Mouse (Mus musculus) heart, postnatal 0 days (tissue): ENCODE data around the gene Hoxa3.

Experiments
- CTCF ChIP-seq: IDR thresholded peaks from 2 replicates; pipeline ENCODE4 v1.5.1; 2016; ENCODE audit warnings: antibody characterized with exemption, control low read depth, low read depth
- EP300 ChIP-seq: IDR thresholded peaks from 2 replicates; pipeline ENCODE4 v1.6.1; 2016; ENCODE audit warnings: antibody characterized with exemption, low read depth

DNA sequence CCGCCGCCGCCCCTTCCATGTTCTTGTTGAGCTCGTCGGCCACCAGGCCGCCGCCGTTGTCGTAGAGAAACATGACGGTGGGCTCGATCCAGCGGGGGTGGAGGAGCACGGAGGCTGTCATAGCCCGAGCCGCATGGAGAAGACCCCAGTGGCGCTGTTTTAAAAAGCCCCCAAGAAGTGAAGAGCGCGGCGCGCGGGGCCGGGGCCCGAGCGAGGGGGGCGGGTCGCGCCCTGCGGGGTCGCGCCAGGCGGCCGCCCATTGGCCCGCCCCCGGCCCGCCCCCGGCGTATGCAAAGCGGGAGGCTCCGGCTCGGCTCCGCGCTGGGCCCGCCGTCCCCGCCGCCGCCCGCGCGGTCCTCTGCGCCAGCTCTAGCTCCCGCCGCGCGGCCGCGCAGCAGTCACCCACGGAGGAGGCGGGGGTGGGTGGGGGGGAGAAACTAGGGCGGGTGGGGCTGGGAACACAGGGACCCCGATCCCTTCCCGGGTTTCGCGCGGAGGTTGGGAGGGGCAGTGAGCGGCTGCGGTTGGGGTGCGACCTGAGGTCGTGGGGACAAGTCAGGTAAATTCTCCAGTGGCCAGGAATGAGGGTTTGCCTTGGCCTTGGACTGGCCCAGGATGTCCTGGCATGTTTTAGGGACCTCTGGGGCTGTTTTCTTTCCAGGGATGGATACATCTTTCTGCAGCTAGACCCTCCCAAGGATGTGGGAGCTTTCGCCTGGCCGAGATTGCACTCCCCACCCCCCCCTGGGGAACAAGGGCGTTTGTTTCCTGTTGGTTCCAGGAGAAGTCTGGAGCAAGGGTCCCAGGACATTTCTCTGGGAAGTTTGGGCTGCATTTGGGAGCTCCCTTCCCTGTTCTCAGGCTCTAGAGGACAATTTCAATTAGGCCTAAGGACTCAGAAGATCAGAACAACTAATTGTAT is 47.8 kb upstream of the Hoxa3 start, which contains the start of gene Hoxa13:
- TF ChIP-seq CTCF (no peak), EP300 (no peak)
